Mouse (Mus musculus): ENCODE measurements at regions not wholly inside any gene's neighbourhood (a gene's known extent, or its start where the extent isn't known, plus 50 kb on each side); places are given as distances from the start of the nearest gene placed in this dataset.

DNA sequence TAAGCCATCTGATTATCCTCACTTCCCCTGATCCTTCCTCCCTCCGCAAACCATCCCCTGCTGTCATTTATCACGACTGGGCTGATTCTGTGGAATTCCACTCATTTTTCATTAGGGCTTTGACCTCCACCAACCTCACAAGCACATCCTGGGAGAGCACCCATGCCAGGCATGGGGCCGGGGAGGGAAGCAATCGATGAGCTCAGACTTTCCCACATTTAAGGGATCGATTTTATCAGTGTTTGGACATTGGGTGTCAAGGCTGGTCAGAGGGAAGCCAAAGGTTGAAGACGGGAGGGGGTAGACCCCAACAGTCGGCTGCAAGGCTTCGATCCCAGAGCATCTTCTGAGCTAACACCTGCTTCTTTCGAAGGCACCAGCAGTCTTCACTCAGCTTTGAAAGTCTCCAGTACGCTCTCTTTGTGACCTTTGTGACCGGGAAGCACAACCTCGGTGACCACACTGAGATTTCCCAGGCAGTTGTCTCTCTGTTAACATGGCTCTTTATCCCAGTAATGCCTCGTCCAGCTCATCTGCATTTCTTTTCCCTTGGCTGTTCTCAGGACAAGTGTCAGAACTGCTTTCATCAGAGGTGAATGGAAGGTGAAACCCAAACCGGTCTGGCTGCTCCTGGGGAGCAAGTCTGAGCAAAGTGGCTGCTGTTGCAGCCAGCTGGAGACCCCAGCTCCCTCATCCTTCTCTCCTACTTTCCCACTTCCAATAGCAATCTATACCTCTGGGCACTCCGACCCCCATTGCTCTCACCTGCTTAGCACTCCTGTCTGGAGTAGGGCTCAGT lies 53.7 kb upstream of the Sox9 start:
- no peak overlapping the region for H3K27ac ChIP-seq

More for the DNA sequence above, 53.7 kb upstream of the Sox9 start:
- no peaks in the 10 kb centered on the region for H3K36me3 ChIP-seq (replicated peaks)
- peaks cover 7% of the 10 kb centered on the region for H3K4me1 ChIP-seq
- 42% methylated on average over 15 of the region's 15 CpGs for WGBS
- no peak overlapping the region for H3K4me2 ChIP-seq
- no peak overlapping the region for H3K4me3 ChIP-seq (replicated peaks)
- no peaks in the 10 kb centered on the region for H3K9me3 ChIP-seq
- no peak overlapping the region for H3K9ac ChIP-seq
- no peak for ATAC-seq (ENCODE audit: low FRiP score)
- H3K27me3 ChIP-seq = no peaks in the 10 kb centered on the region

Measured in forebrain, embryonic 12.5 days (tissue).